Mouse (Mus musculus) stomach, embryonic 16.5 days (tissue): ENCODE data around the gene Fbxo31. TPM values are rescaled to one million over a fixed set of nuclear protein-coding genes. Genes with fewer than 3 reads are reported as not detected.

Source experiments
- ATAC-seq: fragments of 200-750 bp; cut with Nextera tagmentation; 2 replicates; pipeline ENCODE4 v1.8.0; 2017; ENCODE audit warnings: moderate number of reproducible peaks, moderate TSS enrichment; ENCODE audit not compliant: insufficient read depth, low FRiP score
- H3K27ac ChIP-seq: fragments of 300-500 bp; sonication (generic); 2 replicates; pipeline ENCODE4 v1.5.1; 2014; ENCODE audit warnings: low read length
- H3K27me3 ChIP-seq: fragments of 300-500 bp; sonication (generic); 2 replicates; pipeline ENCODE4 v1.6.1; 2014; ENCODE audit warnings: low read length, control low read depth, mixed read lengths; ENCODE audit not compliant: control insufficient read depth, insufficient read depth
- H3K36me3 ChIP-seq: fragments of 300-500 bp; sonication (generic); 2 replicates; pipeline ENCODE4 v1.6.1; 2014; ENCODE audit warnings: low read length; ENCODE audit not compliant: control insufficient read depth, insufficient read depth
- H3K4me1 ChIP-seq: fragments of 300-500 bp; sonication (generic); 2 replicates; pipeline ENCODE4 v1.6.1; 2014; ENCODE audit warnings: low read length, control low read depth, mixed read lengths; ENCODE audit not compliant: control insufficient read depth, insufficient read depth
- H3K4me2 ChIP-seq: fragments of 300-500 bp; sonication (generic); 2 replicates; pipeline ENCODE4 v1.6.1; 2014; ENCODE audit warnings: low read depth, low read length, mixed read lengths
- H3K4me3 ChIP-seq: fragments of 300-500 bp; sonication (generic); replicated peaks from 2 replicates; pipeline ENCODE4 v1.5.1; 2014; ENCODE audit warnings: mild to moderate bottlenecking, low read length
- H3K9ac ChIP-seq: fragments of 300-500 bp; sonication (generic); 2 replicates; pipeline ENCODE4 v1.6.1; 2014; ENCODE audit warnings: low read length
- H3K9me3 ChIP-seq: fragments of 300-500 bp; sonication (generic); replicated peaks from 2 replicates; pipeline ENCODE4 v1.6.1; 2016; ENCODE audit warnings: low read length, control low read depth; ENCODE audit not compliant: control insufficient read depth
- WGBS: fragments of 180-500 bp; shearing (Covaris S2); extraction: QIAGEN DNeasy Blood & Tissue Kit; methylation state at CpG from one replicate; pipeline ENCODE4 v1.1.7; 2014; 5-methylcytosine and 5-hydroxymethylcytosine counted together
- polyA plus RNA-seq: library from polyadenylated mRNA; unstranded; fragments of >200 nt; fragmentation: Nextera tagmentation; extraction: Ambion mirVana; gene quantifications from 2 replicates; pipeline ENCODE4 v1.2.1, GENCODE M21; 2015

Fbxo31 gene
- polyA plus RNA-seq, 1 experiment from 2014 or later: 14.0 TPM

DNA sequence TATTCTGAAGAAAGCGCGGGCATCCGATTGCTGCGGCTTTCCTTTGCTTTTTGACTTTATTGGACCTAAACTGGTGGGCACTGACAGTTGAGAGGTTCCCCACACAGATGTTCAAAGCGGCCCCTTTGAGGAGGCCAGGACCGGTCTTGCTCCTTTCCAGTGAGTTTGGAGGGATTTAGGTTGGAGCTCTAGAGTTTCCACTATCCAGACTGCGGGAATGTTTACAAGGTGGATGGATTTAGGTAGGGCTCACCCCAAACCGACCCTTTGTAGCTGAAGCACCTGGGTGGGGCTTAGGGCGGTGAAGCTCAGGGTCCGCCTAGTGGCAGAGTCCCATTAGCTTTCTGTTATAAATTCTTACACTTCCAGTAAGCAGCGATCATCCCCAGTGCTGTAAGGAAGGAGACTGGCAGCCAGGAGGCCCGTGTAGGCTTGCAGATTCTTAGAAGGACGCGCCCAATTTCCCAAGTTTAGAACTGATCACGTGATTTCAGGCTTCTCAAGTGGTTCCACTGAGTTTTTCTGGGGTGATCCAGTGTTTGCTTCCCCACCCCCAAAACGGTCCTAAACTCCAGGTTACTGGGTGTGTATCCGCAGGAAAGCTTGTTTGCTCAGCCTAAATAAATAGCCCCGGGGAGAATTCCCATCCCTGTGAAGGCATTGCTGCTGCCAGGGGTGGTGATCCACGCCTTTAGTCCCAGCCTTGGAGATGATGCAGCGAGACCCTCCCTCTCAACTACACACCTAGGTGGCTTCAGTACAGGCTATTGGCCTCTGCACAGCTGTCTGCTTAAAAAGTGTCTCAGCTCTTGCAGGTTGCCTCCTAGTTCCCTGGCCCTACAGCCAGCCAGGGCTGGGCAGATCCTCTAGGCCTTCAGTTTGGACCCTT is 12.8 kb upstream of the Fbxo31 start:
- WGBS: 10% methylated on average over 20 of the region's 20 CpGs
- Histone ChIP-seq H3K9me3 (no peaks in the 10 kb centered on the region), H3K4me3 (peak overlapping the region; percentile 80), H3K9ac (peak overlapping the region; percentile 88), H3K27ac (peak overlapping the region; percentile 60), H3K4me1 (peaks cover 25% of the 10 kb centered on the region), H3K27me3 (no peaks in the 10 kb centered on the region), H3K36me3 (peaks cover 15% of the 10 kb centered on the region), H3K4me2 (peak overlapping the region; percentile 92)
- no peak for ATAC-seq

- peak; percentile 89 for ATAC-seq
- Histone ChIP-seq H3K9me3 (no peaks in the 10 kb centered on the region), H3K27me3 (no peaks in the 10 kb centered on the region), H3K27ac (peak within 1 kb of the TSS; percentile 60), H3K9ac (peak within 1 kb of the TSS; percentile 88), H3K36me3 (peaks cover 13% of the 10 kb centered on the region), H3K4me1 (peaks cover 25% of the 10 kb centered on the region), H3K4me2 (peak within 1 kb of the TSS; percentile 92), H3K4me3 (peak within 1 kb of the TSS; percentile 80)
- WGBS: under 1% methylated on average over 92 of the region's 94 CpGs
Measured at GRCm38 (mm10) chr8:121590203-121591177, 11.9 kb upstream of the Fbxo31 start, which contains the start of gene Map1lc3b. Map1lc3b (plus strand) TSS chr8:121590361.

DNA sequence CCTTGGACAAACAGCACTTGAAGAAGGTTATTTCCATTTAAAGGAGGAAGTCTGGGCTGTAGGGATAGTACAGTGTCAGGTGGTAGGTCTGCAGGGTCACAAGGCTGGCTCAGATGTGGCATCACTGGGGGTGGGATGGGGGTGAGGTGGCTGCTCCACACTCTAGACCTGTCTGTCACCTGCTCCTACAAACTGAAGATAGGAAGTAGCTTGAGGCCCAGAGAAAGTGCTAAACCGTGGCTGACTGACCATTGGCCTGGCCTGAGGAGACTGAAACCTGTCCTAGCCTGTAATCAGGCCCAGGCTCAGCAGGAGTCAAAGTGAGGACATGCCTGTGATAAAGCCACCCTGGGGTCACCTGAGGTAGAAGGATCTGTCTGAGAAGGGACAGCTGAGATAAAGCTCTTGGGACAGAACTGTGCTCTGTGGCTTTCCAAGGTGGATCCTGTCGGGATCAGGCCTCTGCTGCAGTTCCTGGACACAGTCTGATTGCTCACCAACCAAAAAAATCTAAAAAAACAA is 10.7 kb upstream of the Fbxo31 start:
- WGBS: 44% methylated on average over 2 of the region's 2 CpGs
- no peak overlapping the region for H3K4me2 ChIP-seq
- H3K27me3 ChIP-seq: no peaks in the 10 kb centered on the region
- H3K4me3 ChIP-seq: no peak overlapping the region
- no peak overlapping the region for H3K9ac ChIP-seq
- H3K4me1 ChIP-seq: peaks cover 30% of the 10 kb centered on the region
- ATAC-seq: no peak
- H3K9me3 ChIP-seq: no peaks in the 10 kb centered on the region
- no peak overlapping the region for H3K27ac ChIP-seq
- peaks cover 2% of the 10 kb centered on the region; the same call in 1 of the 2 replicates for H3K36me3 ChIP-seq

- Histone ChIP-seq H3K4me1 (peaks cover 30% of the 10 kb centered on the region), H3K9me3 (no peaks in the 10 kb centered on the region), H3K4me3 (no peak overlapping the region), H3K27me3 (no peaks in the 10 kb centered on the region), H3K27ac (no peak overlapping the region), H3K9ac (no peak overlapping the region), H3K36me3 (no peaks in the 10 kb centered on the region), H3K4me2 (no peak overlapping the region)
- ATAC-seq: no peak
- WGBS: 83% methylated on average over 4 of the region's 4 CpGs
Measured at GRCm38 (mm10) chr8:121588750-121589149, 10.1 kb upstream of the Fbxo31 start.

GRCm38 (mm10) chr8:121585159-121585825 is 6.7 kb upstream of the Fbxo31 start:
- Histone ChIP-seq H3K27ac (0 out of 2 replicates have a peak overlapping the region, but pooled peaks have one; percentile 47), H3K36me3 (no peaks in the 10 kb centered on the region), H3K9me3 (no peaks in the 10 kb centered on the region), H3K4me3 (peak overlapping the region; percentile 76), H3K4me1 (peaks cover 16% of the 10 kb centered on the region), H3K27me3 (no peaks in the 10 kb centered on the region), H3K4me2 (peak overlapping the region; percentile 72), H3K9ac (peak overlapping the region; percentile 80)
- WGBS: 1% methylated on average over 47 of the region's 47 CpGs
- ATAC-seq: peak; percentile 96

GRCm38 (mm10) chr8:121584730-121585129 is 6.1 kb upstream of the Fbxo31 start:
- H3K27me3 ChIP-seq: no peaks in the 10 kb centered on the region
- H3K36me3 ChIP-seq: no peaks in the 10 kb centered on the region
- no peak overlapping the region for H3K27ac ChIP-seq
- ATAC-seq: no peak
- H3K4me1 ChIP-seq: peaks cover 16% of the 10 kb centered on the region
- peak overlapping the region; percentile 72 for H3K4me2 ChIP-seq
- H3K9me3 ChIP-seq: no peaks in the 10 kb centered on the region
- WGBS: 38% methylated on average over 13 of the region's 13 CpGs
- peak overlapping the region; percentile 76 for H3K4me3 ChIP-seq
- peak overlapping the region; percentile 80 for H3K9ac ChIP-seq

GRCm38 (mm10) chr8:121583653-121584052 is 5.0 kb upstream of the Fbxo31 start:
- Histone ChIP-seq H3K4me3 (no peak overlapping the region), H3K27ac (no peak overlapping the region), H3K4me1 (peaks cover 18% of the 10 kb centered on the region), H3K27me3 (no peaks in the 10 kb centered on the region), H3K36me3 (no peaks in the 10 kb centered on the region), H3K9me3 (no peaks in the 10 kb centered on the region), H3K9ac (no peak overlapping the region), H3K4me2 (no peak overlapping the region)
- 50% methylated on average over 8 of the region's 8 CpGs for WGBS
- no peak for ATAC-seq

DNA sequence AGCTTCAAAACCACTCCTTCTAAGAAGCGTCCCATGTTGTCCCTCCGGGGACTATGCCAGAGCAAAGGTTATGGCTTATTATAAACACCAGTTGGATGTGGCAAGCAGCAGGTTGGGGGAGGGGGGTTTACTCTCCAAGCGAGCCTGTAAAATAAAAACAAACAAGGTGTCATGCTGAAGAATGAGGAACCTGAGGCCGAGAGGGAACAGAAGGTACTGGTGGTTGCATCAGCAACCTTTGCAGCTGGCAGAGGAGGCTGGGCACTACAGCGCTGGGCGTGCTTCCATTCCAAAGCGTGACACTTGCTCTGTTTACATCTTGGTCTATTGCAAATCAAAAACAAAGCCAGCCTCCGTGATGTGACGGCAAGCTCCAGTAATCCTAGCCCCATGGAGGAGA is 1.9 kb upstream of the Fbxo31 start:
- H3K27me3 ChIP-seq: no peaks in the 10 kb centered on the region
- H3K9ac ChIP-seq: no peak overlapping the region
- H3K36me3 ChIP-seq: no peaks in the 10 kb centered on the region
- H3K4me3 ChIP-seq: no peak overlapping the region
- no peak overlapping the region for H3K4me2 ChIP-seq
- H3K27ac ChIP-seq: no peak overlapping the region
- no peak for ATAC-seq
- peaks cover 32% of the 10 kb centered on the region for H3K4me1 ChIP-seq
- WGBS: 11% methylated on average over 9 of the region's 9 CpGs
- H3K9me3 ChIP-seq: no peaks in the 10 kb centered on the region
